Mouse (Mus musculus): ENCODE data around the gene Mast4.

- TF ChIP-seq ZC3H11A (IDR thresholded peaks at IDR 0.05; ENCODE audit: low read depth, low read length) (peak; percentile 93), ZKSCAN1 (IDR thresholded peaks at IDR 0.05; ENCODE audit: low read depth, low read length) (peak; percentile 53; the same call in 1 of the 2 replicates), USF1 (IDR thresholded peaks at IDR 0.05; ENCODE audit: low read depth, low read length) (no peak)
Measured at GRCm38 (mm10) chr13:102744481-102745269, 589.6 kb downstream of the Mast4 start.

Data from MEL (cell line).